Mouse (Mus musculus) ES-CJ7 (cell line): ENCODE measurements at regions not wholly inside any gene's neighbourhood (a gene's known extent, or its start where the extent isn't known, plus 50 kb on each side); places are given as distances from the start of the nearest gene placed in this dataset.
A peak's percentile ranks its signal among the peaks of the same experiment; 100 is the strongest.

Source experiments
- DNase-seq: peaks from one replicate; pipeline ENCODE4 v3.0.0; 2011; ENCODE audit warnings: low read depth, low spot score

- peak; percentile 40 for DNase-seq
These were observed 61.2 kb downstream of the Pkdcc start for GRCm38 (mm10) chr17:83276000-83276891.

DNA sequence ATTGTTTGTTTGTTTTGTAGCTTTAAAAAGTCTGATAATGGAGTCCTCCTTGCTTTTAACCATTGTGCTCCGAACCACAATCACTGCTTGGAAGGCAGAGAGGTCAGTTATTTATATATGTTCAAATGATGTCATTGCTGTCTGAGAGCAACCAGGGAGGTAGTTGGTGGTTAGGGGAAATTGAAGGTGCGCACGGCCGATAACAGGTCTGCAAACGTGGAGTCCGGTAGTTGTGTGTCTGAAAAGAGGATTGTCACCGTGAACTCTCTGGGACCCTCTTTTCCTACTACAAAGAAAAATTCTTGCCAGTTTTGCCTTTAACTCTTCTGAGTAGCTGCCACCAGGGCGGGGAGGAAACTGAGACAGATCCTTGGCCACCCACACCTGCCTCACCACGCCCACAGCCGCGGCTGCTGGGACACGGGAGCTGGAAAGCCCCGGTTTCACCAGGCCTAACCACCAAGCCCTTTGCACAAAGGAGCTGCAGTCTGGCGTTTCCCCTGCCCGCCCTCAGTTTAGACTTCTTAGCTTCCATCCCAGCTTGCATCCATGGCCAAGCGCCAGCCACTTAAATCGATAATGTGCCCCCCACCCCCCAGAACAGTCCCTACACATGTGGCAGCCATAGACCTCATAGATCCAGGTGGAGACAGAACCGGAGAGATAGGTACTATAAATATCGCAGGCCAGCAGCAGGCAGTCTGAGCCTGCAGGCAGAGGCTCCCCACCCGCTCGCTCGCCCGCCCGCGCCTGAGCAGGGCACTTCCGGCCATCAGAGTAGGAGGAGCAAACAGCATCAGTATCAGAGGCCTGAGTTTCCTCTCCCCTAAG, 62.2 kb downstream of the Pkdcc start:
- peak; percentile 51 for DNase-seq

DNA sequence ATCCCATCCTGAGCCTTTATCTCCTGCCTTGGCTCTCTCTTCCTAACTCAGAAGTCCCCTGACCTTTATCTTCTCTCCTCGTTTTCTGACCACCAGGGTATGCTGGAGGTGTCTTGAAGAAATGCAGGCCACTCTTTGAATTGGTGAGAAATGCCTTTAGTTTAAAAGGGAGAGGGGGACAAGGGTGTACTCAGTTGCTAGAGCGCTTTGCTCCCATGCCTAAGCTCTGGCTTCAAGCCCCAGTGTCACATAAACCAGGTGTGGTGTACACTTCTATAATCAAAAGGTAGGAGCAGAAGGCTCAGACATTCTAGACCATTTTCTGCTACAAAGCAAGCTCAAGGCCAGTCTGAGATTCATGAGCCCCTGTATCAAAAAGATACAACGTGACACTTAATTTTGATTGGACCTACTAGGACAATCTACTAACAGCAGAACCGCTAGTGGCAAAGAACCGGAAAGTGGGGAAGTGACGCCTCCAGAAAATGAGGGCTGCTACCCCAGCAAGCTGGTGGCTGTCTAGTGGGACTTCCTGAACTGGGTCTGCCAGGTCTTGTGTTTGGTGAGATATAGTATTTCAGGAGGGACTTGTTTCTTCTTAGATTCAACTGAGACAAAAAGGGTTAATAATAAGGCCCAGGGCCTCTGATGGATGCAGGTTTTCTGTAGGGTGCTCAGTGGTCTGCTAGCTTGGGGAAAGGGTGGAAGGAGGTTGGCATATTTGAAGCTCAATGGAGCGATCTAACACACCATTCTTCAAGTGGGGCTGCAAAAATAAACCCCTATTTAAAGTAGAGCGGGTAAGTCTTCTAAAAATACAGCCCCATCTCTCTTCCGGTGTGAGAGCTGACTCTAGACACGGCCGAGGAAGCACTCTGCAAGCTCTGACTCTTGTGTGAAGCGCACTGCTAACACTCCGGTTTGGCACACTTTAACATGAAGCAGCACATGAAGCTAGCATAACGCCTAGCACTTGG, 63.1 kb downstream of the Pkdcc start:
- no peak for DNase-seq

GRCm38 (mm10) chr17:83283328-83283727, 67.4 kb upstream of the Eml4 start:
- no peak for DNase-seq

GRCm38 (mm10) chr17:83287381-83288142, 63.2 kb upstream of the Eml4 start:
- no peak for DNase-seq

GRCm38 (mm10) chr17:83288143-83288492, 62.6 kb upstream of the Eml4 start:
- peak; percentile 39 for DNase-seq

- DNase-seq: no peak
These were observed 55.0 kb upstream of the Eml4 start for GRCm38 (mm10) chr17:83295526-83296238.

- DNase-seq: no peak
These were observed 53.2 kb upstream of the Eml4 start for GRCm38 (mm10) chr17:83297379-83298121.
